Mouse (Mus musculus): ENCODE results near the gene Rps6kl1. TPM values are rescaled to one million over a fixed set of nuclear protein-coding genes. Genes with fewer than 3 reads are reported as not detected.

Gene Rps6kl1
- total and polyA plus RNA-seq, 3 experiments, result 5.4 to 6.2 TPM; not detected in 1

DNA sequence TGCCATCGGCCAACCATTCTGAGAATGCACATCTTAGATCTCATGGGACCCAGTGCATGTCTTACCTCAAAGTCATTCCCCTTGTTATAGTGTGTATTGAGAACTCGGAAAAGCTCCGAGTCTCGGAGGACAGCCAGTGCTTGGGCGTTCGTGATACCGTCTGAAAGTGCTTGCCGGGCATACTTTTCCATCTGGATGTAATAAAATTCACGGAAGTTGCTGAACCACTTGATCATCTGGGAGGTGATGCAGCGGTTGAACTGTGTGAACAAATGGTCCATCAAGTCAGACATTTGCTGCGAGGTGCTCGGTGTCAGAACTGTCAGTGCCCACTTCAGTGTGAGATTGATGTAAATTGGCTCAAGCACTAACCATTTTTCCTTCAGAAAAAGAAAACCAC lies 63.2 kb downstream of the Rps6kl1 start:
- Histone ChIP-seq H3K9me3 (replicated peaks; ENCODE audit: insufficient read depth, low read length) (no peaks in the 10 kb centered on the region), H3K36me3 (ENCODE audit: control insufficient read depth in 1 of 2, insufficient read depth in 2 of 2, low read length in 2 of 2) (peaks cover 0 to 12% of the 10 kb centered on the region in 2 experiments; a peak in 2 of 4 replicates), H3K4me1 (ENCODE audit: control insufficient read depth in 1 of 2, insufficient read depth in 2 of 2, low read length in 2 of 2) (peaks cover 0 to 11% of the 10 kb centered on the region in 2 experiments), H3K27me3 (ENCODE audit: control insufficient read depth in 1 of 2, insufficient read depth in 2 of 2, low read length in 2 of 2) (no peaks in the 10 kb centered on the region), H3K9ac (ENCODE audit: control insufficient read depth, low read depth, low read length, poor library complexity, severe bottlenecking) (no peak overlapping the region), H3K79me2 (ENCODE audit: control insufficient read depth, insufficient read depth, low read length, poor library complexity) (no peaks in the 10 kb centered on the region), H3K27ac (ENCODE audit: control insufficient read depth, low read depth, low read length) (no peak overlapping the region), H3K4me3 (ENCODE audit: control insufficient read depth in 1 of 2, insufficient read depth in 1 of 2, low read depth in 2 of 2, low read length in 2 of 2) (no peak overlapping the region)
- DNase-seq (ENCODE audit: low read depth, low spot score), result no peak
- no peak for TF ChIP-seq CTCF (IDR thresholded peaks at IDR 0.05 in 2 of 3, conservative IDR thresholded peaks at IDR 0.05 in 1 of 3; ENCODE audit: control insufficient read depth in 1 of 3, insufficient read depth in 1 of 3, low read depth in 2 of 3, low read length in 3 of 3, poor library complexity in 1 of 3, severe bottlenecking in 1 of 3)
- no peak for TF ChIP-seq MXI1 (IDR thresholded peaks at IDR 0.05; ENCODE audit: low read depth, low read length)
- no peak for TF ChIP-seq EP300 (IDR thresholded peaks at IDR 0.05; ENCODE audit: low read depth in 1 of 2, low read length in 2 of 2)
- no peak for TF ChIP-seq ZNF384 (IDR thresholded peaks at IDR 0.05; ENCODE audit: low read depth, low read length)
- no peak for TF ChIP-seq SMC3 (IDR thresholded peaks at IDR 0.05; ENCODE audit: low read depth, low read length)
- no peak for TF ChIP-seq RAD21 (IDR thresholded peaks at IDR 0.05; ENCODE audit: low read depth, low read length)
- no peak for TF ChIP-seq BHLHE40 (IDR thresholded peaks at IDR 0.05; ENCODE audit: borderline replicate concordance, low read depth, low read length)
- no peak for TF ChIP-seq POLR2AphosphoS5 (IDR thresholded peaks at IDR 0.05; ENCODE audit: borderline replicate concordance, low read depth, low read length)
- TF ChIP-seq MEF2A (IDR thresholded peaks at IDR 0.05; ENCODE audit: extremely low read depth, insufficient replicate concordance, low read depth, low read length, poor library complexity, severe bottlenecking), result no peak
- TF ChIP-seq ELF1 (IDR thresholded peaks at IDR 0.05; ENCODE audit: low read depth, low read length), result no peak
- TF ChIP-seq USF2 (IDR thresholded peaks at IDR 0.05; ENCODE audit: borderline replicate concordance in 1 of 2, insufficient read depth in 1 of 2, low read depth in 1 of 2, low read length in 2 of 2), result no peak
- TF ChIP-seq MYB (IDR thresholded peaks at IDR 0.05; ENCODE audit: low read depth, low read length), result no peak
- no peak for TF ChIP-seq MAX (IDR thresholded peaks at IDR 0.05; ENCODE audit: low read length)
- TF ChIP-seq MAZ (IDR thresholded peaks at IDR 0.05; ENCODE audit: low read depth, low read length), result no peak
- no peak for TF ChIP-seq RCOR1 (IDR thresholded peaks at IDR 0.05; ENCODE audit: low read depth, low read length)
- no peak for TF ChIP-seq CHD2 (IDR thresholded peaks at IDR 0.05; ENCODE audit: low read length)
- TF ChIP-seq POLR2A (IDR thresholded peaks at IDR 0.05; ENCODE audit: control insufficient read depth in 1 of 2, insufficient read depth in 1 of 2, low read depth in 1 of 2, low read length in 2 of 2, poor library complexity in 1 of 2), result no peak
- no peak for TF ChIP-seq KAT2A (conservative IDR thresholded peaks at IDR 0.05; ENCODE audit: low read depth, low read length)
- TF ChIP-seq MYC (IDR thresholded peaks at IDR 0.05; ENCODE audit: low read depth, low read length), result no peak

Other genes starting within 250 kb of the Rps6kl1 start
- gene Fcf1, start 180.4 kb downstream of the Rps6kl1 start, total RNA-seq (2012; rRNA removed), result 210 and 250 TPM in 2 replicates
- 100 to 1,000 TPM in 1 of 2 experiments, not detected in 1; 172 TPM for gene Fcf1, start 180.4 kb downstream of the Rps6kl1 start, polyA plus RNA-seq (2012; ENCODE audit: insufficient read depth in 1 of 2, insufficient read length in 2 of 2, low read depth in 1 of 2, low replicate concordance in 2 of 2, missing spikeins in 1 of 2)
- 37.9 and 45.0 TPM in 2 replicates for gene Arel1, start 180.4 kb downstream of the Rps6kl1 start, total RNA-seq (2012; rRNA removed)
- gene Arel1, start 180.4 kb downstream of the Rps6kl1 start, polyA plus RNA-seq (2012; ENCODE audit: insufficient read depth in 1 of 2, insufficient read length in 2 of 2, low read depth in 1 of 2, low replicate concordance in 2 of 2, missing spikeins in 1 of 2), result 10 to 100 TPM; 37.2 to 82.5 TPM
- gene Ylpm1, start 154.9 kb downstream of the Rps6kl1 start, total RNA-seq (2012; rRNA removed), result 16.6 and 16.9 TPM in 2 replicates
- gene Ylpm1, start 154.9 kb downstream of the Rps6kl1 start, polyA plus RNA-seq (2012; ENCODE audit: insufficient read depth in 1 of 2, insufficient read length in 2 of 2, low read depth in 1 of 2, low replicate concordance in 2 of 2, missing spikeins in 1 of 2), result 10 to 100 TPM; 29.9 to 41.8 TPM
- 1.6 and 3.1 TPM in 2 replicates for gene Prox2, start 40.5 kb downstream of the Rps6kl1 start, total RNA-seq (2012; rRNA removed)
- 1 to 10 TPM in 1 of 2 experiments, not detected in 1; 3.6 TPM for gene Prox2, start 40.5 kb downstream of the Rps6kl1 start, polyA plus RNA-seq (2012; ENCODE audit: insufficient read depth in 1 of 2, insufficient read length in 2 of 2, low read depth in 1 of 2, low replicate concordance in 2 of 2, missing spikeins in 1 of 2)
- gene Dlst, start 40.4 kb downstream of the Rps6kl1 start, total RNA-seq (2012; rRNA removed), result 163 and 164 TPM in 2 replicates
- 100 to 1,000 TPM; 230 to 376 TPM for gene Dlst, start 40.4 kb downstream of the Rps6kl1 start, polyA plus RNA-seq (2012; ENCODE audit: insufficient read depth in 1 of 2, insufficient read length in 2 of 2, low read depth in 1 of 2, low replicate concordance in 2 of 2, missing spikeins in 1 of 2)
- gene Pgf, start 26.5 kb upstream of the Rps6kl1 start, total RNA-seq (2012; rRNA removed), result not detected in 2 replicates
- gene Pgf, start 26.5 kb upstream of the Rps6kl1 start, polyA plus RNA-seq (2012; ENCODE audit: insufficient read depth in 1 of 2, insufficient read length in 2 of 2, low read depth in 1 of 2, low replicate concordance in 2 of 2, missing spikeins in 1 of 2), result under 1 TPM in 1 of 2 experiments, not detected in 1; 0.46 TPM
- gene Eif2b2, start 68.2 kb upstream of the Rps6kl1 start, total RNA-seq (2012; rRNA removed), result 137 and 150 TPM in 2 replicates
- gene Eif2b2, start 68.2 kb upstream of the Rps6kl1 start, polyA plus RNA-seq (2012; ENCODE audit: insufficient read depth in 1 of 2, insufficient read length in 2 of 2, low read depth in 1 of 2, low replicate concordance in 2 of 2, missing spikeins in 1 of 2), result 100 to 1,000 TPM in 1 of 2 experiments, not detected in 1; 193 TPM
- gene Mlh3, start 119.3 kb upstream of the Rps6kl1 start, total RNA-seq (2012; rRNA removed), result 7.3 and 8.5 TPM in 2 replicates
- gene Mlh3, start 119.3 kb upstream of the Rps6kl1 start, polyA plus RNA-seq (2012; ENCODE audit: insufficient read depth in 1 of 2, insufficient read length in 2 of 2, low read depth in 1 of 2, low replicate concordance in 2 of 2, missing spikeins in 1 of 2), result 1 to 10 TPM in 1 of 2 experiments, not detected in 1; 8.6 TPM
- gene Acyp1, start 137.2 kb upstream of the Rps6kl1 start, total RNA-seq (2012; rRNA removed), result 51.2 and 54.5 TPM in 2 replicates
- 10 to 100 TPM in 1 of 2 experiments, not detected in 1; 47.4 TPM for gene Acyp1, start 137.2 kb upstream of the Rps6kl1 start, polyA plus RNA-seq (2012; ENCODE audit: insufficient read depth in 1 of 2, insufficient read length in 2 of 2, low read depth in 1 of 2, low replicate concordance in 2 of 2, missing spikeins in 1 of 2)
- gene Zc2hc1c, start 137.3 kb upstream of the Rps6kl1 start, total RNA-seq (2012; rRNA removed), result 0.03 and 0.04 TPM in 2 replicates
- gene Zc2hc1c, start 137.3 kb upstream of the Rps6kl1 start, polyA plus RNA-seq (2012; ENCODE audit: insufficient read depth in 1 of 2, insufficient read length in 2 of 2, low read depth in 1 of 2, low replicate concordance in 2 of 2, missing spikeins in 1 of 2), result under 1 TPM in 1 of 2 experiments, not detected in 1; 0.39 TPM
- 19.0 and 23.4 TPM in 2 replicates for gene Nek9, start 188.1 kb upstream of the Rps6kl1 start, total RNA-seq (2012; rRNA removed)
- 10 to 100 TPM in 1 of 2 experiments, not detected in 1; 32.2 TPM for gene Nek9, start 188.1 kb upstream of the Rps6kl1 start, polyA plus RNA-seq (2012; ENCODE audit: insufficient read depth in 1 of 2, insufficient read length in 2 of 2, low read depth in 1 of 2, low replicate concordance in 2 of 2, missing spikeins in 1 of 2)
- gene Tmed10, start 223.6 kb upstream of the Rps6kl1 start, total RNA-seq (2012; rRNA removed), result 60.2 and 61.6 TPM in 2 replicates
- gene Tmed10, start 223.6 kb upstream of the Rps6kl1 start, polyA plus RNA-seq (2012; ENCODE audit: insufficient read depth in 1 of 2, insufficient read length in 2 of 2, low read depth in 1 of 2, low replicate concordance in 2 of 2, missing spikeins in 1 of 2), result 100 to 1,000 TPM in 1 of 2 experiments, 10 to 100 TPM in 1; 45.7 to 229 TPM

Measured in MEL (cell line).